ENCODE assay signal across 27 mouse cellular contexts in the genomic region with DNA sequence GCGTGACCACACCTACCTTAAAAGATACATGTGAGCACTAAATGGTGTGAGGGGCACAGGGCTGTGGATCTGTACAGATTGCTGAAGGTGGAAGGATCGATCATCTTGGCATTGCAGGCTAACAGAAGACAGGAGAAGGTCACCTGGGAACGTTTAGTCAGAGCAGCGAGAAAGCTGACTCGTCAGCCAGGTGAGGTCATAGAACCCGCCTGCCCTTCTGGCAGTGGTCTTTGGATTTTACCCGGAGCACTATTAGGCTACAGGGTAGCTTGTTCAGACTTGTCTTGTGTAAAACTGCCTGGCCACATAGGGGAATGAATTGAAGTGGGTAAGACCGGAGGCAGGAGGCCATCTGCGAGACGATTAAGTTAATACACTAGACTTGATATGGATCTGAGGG. TPM values are rescaled to one million over a fixed set of nuclear protein-coding genes. Genes with fewer than 3 reads are reported as not detected.
DNase-seq lines count a peak whose midpoint lies in the region; TF ChIP-seq lines count a peak whose summit lies in the region.
"Had no signal": no experiment of that assay in that cellular context is flagged by ENCODE, and none has a peak within 500 bp of the region (broad histone marks: within the 10 kb centered on the region; RNA-seq: fewer than 3 reads in every experiment).

No protein-coding gene starts in this region.

- DNase-seq in kidney, adult 11 months: peak; percentile 55
- no peak for DNase-seq in kidney, adult 18-20 months
- peak; percentile 71 for DNase-seq in kidney, adult 9 months
- no peak for DNase-seq in kidney, postnatal 4 days
- DNase-seq in liver, adult 2 months (ENCODE audit: extremely low read depth, low read depth, low spot score): peak; percentile 30
- DNase-seq in liver: no peak
- DNase-seq in left cerebral cortex, postnatal 14 days (ENCODE audit: low spot score in 2 of 2): no peak
- DNase-seq: adrenal gland, postnatal 10 days; adrenal gland, postnatal 36 days; B cell, adult 2 months; cerebellum, adult 18-20 months; cerebellum, adult 9-10 months; cerebellum, postnatal 14 days; gastrocnemius, postnatal 10 days; gastrocnemius, postnatal 36 days; heart, adult 2 months; heart, postnatal 14 days; heart, postnatal 4 days had no signal

- no peak for TF ChIP-seq CTCF in liver, adult 2 months (IDR thresholded peaks at IDR 0.05; ENCODE audit: low read depth, low read length)

- no peaks in the 10 kb centered on the region for H3K36me3 ChIP-seq in liver, adult 2 months (ENCODE audit: control insufficient read depth, insufficient read depth, low read length)
- H3K36me3 ChIP-seq: forebrain, embryonic 10.5 days; G1E; heart, embryonic 10.5 days; heart, embryonic 13.5 days had no signal

- TF ChIP-seq POLR2A in liver, adult 2 months (IDR thresholded peaks at IDR 0.05; ENCODE audit: extremely low read depth, insufficient read depth, low read length): no peak

- H3K27me3 ChIP-seq in liver, adult 2 months (ENCODE audit: control insufficient read depth, insufficient read depth, low read length): no peaks in the 10 kb centered on the region
- H3K27me3 ChIP-seq: forebrain, embryonic 13.5 days; heart, embryonic 13.5 days; Patski had no signal

- H3K4me1 ChIP-seq in liver, adult 2 months (ENCODE audit: control insufficient read depth, insufficient read depth, low read length): peaks cover 10% of the 10 kb centered on the region
- H3K4me1 ChIP-seq: forebrain, embryonic 13.5 days had no signal

- H3K27ac ChIP-seq in liver, adult 2 months (replicated peaks; ENCODE audit: insufficient read depth, low read depth, low read length): no peak overlapping the region
- H3K27ac ChIP-seq: forebrain, embryonic 10.5 days; forebrain, embryonic 13.5 days; heart, adult 2 months; heart, embryonic 10.5 days had no signal

- WGBS in liver, adult 2 months: 82% methylated on average over 10 of the region's 10 CpGs

- intact Hi-C loops in left cerebral cortex, postnatal 14 days (cut with DNase I): no loop called here

- no peak overlapping the region for H3K9ac ChIP-seq in liver, adult 2 months (ENCODE audit: low read depth, low read length)
- H3K9ac ChIP-seq: forebrain, embryonic 13.5 days; heart, embryonic 13.5 days had no signal

- no peak overlapping the region for H3K4me3 ChIP-seq in liver, adult 2 months (ENCODE audit: insufficient read depth, low read depth, low read length)
- H3K4me3 ChIP-seq: forebrain, embryonic 10.5 days; forebrain, embryonic 13.5 days; heart, adult 2 months; heart, embryonic 10.5 days; heart, embryonic 13.5 days had no signal

- H3K79me2 ChIP-seq in liver, adult 2 months (ENCODE audit: control insufficient read depth, insufficient read depth, low read length): no peaks in the 10 kb centered on the region

RNA-seq across cellular contexts. Expression of a gene that starts 43.4 kb away (rescaled TPM):
- 0.09 TPM in 1 of 2 replicates, not detected in the other for total RNA-seq in liver, adult 2 months (2014; rRNA removed)
- 0.05 TPM in 1 of 2 replicates, not detected in the other for polyA plus RNA-seq in liver, adult 2 months (2012; rRNA removed)
- total RNA-seq in left cerebral cortex, postnatal 14 days (2021): 1 to 10 TPM in 1 of 2 experiments, under 1 TPM in 1; 0.42 to 1.2 TPM
- total RNA-seq: adrenal gland, adult 18-20 months; CH12.LX; granulocyte monocyte progenitor cell, adult 5-6 weeks had no signal
- polyA plus RNA-seq: G1E had no signal

Comparison
In these comparisons a context has a peak if more than half of its experiments do, and no peak if none do; other contexts are left out.
1. DNase-seq: peak in kidney, adult 11 months (single experiment), kidney, adult 9 months (single experiment) and liver, adult 2 months (single experiment); none in kidney, adult 18-20 months (single experiment), kidney, postnatal 4 days (0 of 2), liver (single experiment) and left cerebral cortex, postnatal 14 days (0 of 2).